Mouse (Mus musculus) lung, postnatal 0 days (tissue): ENCODE data around the gene Tmem104.

ENCODE experiments used
- CTCF ChIP-seq: IDR thresholded peaks from 2 replicates; pipeline ENCODE4 v1.5.1; 2016; ENCODE audit warnings: antibody characterized with exemption, mild to moderate bottlenecking
- EP300 ChIP-seq: IDR thresholded peaks from 2 replicates; pipeline ENCODE4 v1.6.1; 2016; ENCODE audit warnings: antibody characterized with exemption, mild to moderate bottlenecking, control low read depth

DNA sequence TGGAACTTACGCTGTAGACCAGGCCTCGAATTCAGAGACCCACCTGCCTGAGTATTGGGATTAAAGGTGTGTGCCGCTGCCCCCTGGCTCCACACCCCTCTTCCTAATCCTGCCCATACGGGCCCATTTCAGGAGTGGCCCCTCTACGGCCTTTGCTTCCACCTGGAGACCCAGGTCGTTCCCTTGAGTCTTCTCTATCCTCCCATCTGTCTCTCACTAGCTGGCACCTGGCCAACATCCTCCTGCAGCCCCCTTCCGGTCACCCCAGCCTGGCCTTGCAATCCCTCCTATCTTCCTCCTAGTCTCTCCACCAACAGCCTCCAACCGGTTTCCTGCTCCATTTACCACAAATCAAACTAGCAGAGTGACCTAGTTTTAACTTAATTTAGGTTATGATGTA lies 102.6 kb downstream of the Tmem104 start:
- no peak for TF ChIP-seq CTCF
- no peak for TF ChIP-seq EP300
